Mouse (Mus musculus) c-Kit-positive CD71-positive TER-119-positive erythroid progenitor cells, embryonic 14.5 days (primary cell): ENCODE results near the gene Rpgrip1l.

Source experiments
- DNase-seq: peaks from one replicate; pipeline ENCODE4 v3.0.0-alpha.2; 2013; ENCODE audit warnings: low spot score

Gene Rpgrip1l

GRCm38 (mm10) chr8:91205897-91206296 lies 107.2 kb downstream of the Rpgrip1l start:
- no peak for DNase-seq

GRCm38 (mm10) chr8:91201184-91201583 lies 111.9 kb downstream of the Rpgrip1l start:
- DNase-seq = no peak

GRCm38 (mm10) chr8:91199876-91200275 lies 113.2 kb downstream of the Rpgrip1l start, which contains the start of gene Aktip:
Gene Aktip, minus strand, starts transcription at chr8:91199976.
- DNase-seq = no peak

GRCm38 (mm10) chr8:91198036-91198435 lies 115.0 kb downstream of the Rpgrip1l start:
- no peak for DNase-seq

- no peak for DNase-seq
These were observed 115.8 kb downstream of the Rpgrip1l start for GRCm38 (mm10) chr8:91197233-91197632.

- DNase-seq = no peak
These were observed 116.4 kb downstream of the Rpgrip1l start for GRCm38 (mm10) chr8:91196661-91197060.

GRCm38 (mm10) chr8:91194081-91194480 lies 119.0 kb downstream of the Rpgrip1l start:
- DNase-seq = no peak

- no peak for DNase-seq
These were observed 120.1 kb downstream of the Rpgrip1l start for GRCm38 (mm10) chr8:91192941-91193340.

GRCm38 (mm10) chr8:91190816-91191340 lies 122.2 kb downstream of the Rpgrip1l start:
- DNase-seq = no peak

GRCm38 (mm10) chr8:91188152-91188551 lies 124.9 kb downstream of the Rpgrip1l start:
- DNase-seq = no peak

- no peak for DNase-seq
These were observed 126.7 kb downstream of the Rpgrip1l start for GRCm38 (mm10) chr8:91186372-91186771.

- no peak for DNase-seq
These were observed 135.4 kb downstream of the Rpgrip1l start for GRCm38 (mm10) chr8:91177708-91178107.

GRCm38 (mm10) chr8:91176176-91176575 lies 136.9 kb downstream of the Rpgrip1l start:
- DNase-seq = no peak

- DNase-seq = no peak
These were observed 141.5 kb downstream of the Rpgrip1l start for GRCm38 (mm10) chr8:91171605-91172004.

- DNase-seq = no peak
These were observed 142.1 kb downstream of the Rpgrip1l start for GRCm38 (mm10) chr8:91170914-91171313.

GRCm38 (mm10) chr8:91170152-91170551 lies 142.9 kb downstream of the Rpgrip1l start:
- DNase-seq = no peak
